In the genomic region with DNA sequence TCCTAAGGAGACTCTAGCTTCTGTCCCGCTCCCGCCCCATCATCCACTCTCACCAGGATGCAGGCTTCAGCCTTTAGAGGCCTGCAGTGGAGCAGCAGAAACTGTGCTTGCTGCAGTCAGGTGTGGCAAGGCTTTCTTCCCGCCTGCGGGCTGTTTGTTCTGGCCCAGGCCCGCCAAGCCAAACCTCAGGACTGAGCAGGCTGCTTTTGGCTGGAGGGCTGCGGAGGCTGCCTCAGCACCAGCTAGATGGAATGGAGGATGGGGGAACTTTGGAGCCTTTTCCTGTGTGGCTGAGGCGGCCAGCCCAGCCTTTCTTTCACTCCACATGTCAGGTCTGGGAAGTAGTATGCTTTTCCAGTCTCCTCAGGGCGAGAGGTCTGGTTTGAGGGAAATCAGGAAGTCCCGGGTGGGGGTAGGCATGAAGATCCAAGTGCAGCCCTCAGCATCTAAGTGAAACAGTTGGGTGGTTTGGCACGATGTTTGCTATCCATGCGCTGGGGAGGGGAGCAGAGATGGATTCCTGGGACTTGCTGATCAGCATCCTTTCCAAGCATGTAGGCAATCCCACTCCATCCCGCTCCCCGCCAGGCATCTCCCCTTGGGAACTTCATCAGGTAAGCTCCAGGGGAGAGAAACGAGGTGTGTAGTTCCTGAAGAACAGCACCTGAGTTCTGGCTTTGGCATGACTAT, we compare ENCODE assay signal across 16 mouse cellular contexts. TPM values are rescaled to one million over a fixed set of nuclear protein-coding genes. Genes with fewer than 3 reads are reported as not detected.
DNase-seq lines count a peak whose midpoint lies in the region; ATAC-seq lines count a peak whose summit lies in the region.
"Had no signal": no experiment of that assay in that cellular context is flagged by ENCODE, and none has a peak within 500 bp of the region (broad histone marks: within the 10 kb centered on the region; RNA-seq: fewer than 3 reads in every experiment).

No protein-coding gene starts in this region.

- ATAC-seq in embryonic facial prominence, embryonic 14.5 days (ENCODE audit: low read depth): peak; percentile 79
- ATAC-seq: forebrain, embryonic 16.5 days had no signal

- WGBS in embryonic facial prominence, embryonic 14.5 days: 42% methylated on average over 14 of the region's 14 CpGs
- WGBS in limb, embryonic 10.5 days: 73% methylated on average over 14 of the region's 14 CpGs

- peak; percentile 30 to 53 for DNase-seq in layer of hippocampus, adult 18-20 months (ENCODE audit: low spot score in 2 of 2)
- no peak for DNase-seq in layer of hippocampus, adult 9-10 months (ENCODE audit: low spot score)
- DNase-seq in ZHBTc4 (ENCODE audit: low read depth, low spot score): peak; percentile 36
- DNase-seq in embryonic facial prominence, embryonic 14.5 days (ENCODE audit: low spot score): peak; percentile 70
- no peak for DNase-seq in limb, embryonic 10.5 days (ENCODE audit: low spot score)
- DNase-seq in natural killer cell, adult 2 months (ENCODE audit: low spot score in 2 of 2): no peak
- DNase-seq in right cerebral cortex, postnatal 4 days: no peak
- DNase-seq in urinary bladder, postnatal 10 days (ENCODE audit: low spot score): no peak
- DNase-seq: cerebellum, postnatal 14 days; gastrocnemius, postnatal 25 days; heart, postnatal 10 days; right cerebral cortex, postnatal 25 days; thymus, postnatal 4 days had no signal

- no peaks in the 10 kb centered on the region for H3K36me3 ChIP-seq in embryonic facial prominence, embryonic 14.5 days (ENCODE audit: control insufficient read depth, insufficient read depth, low read length)
- no peaks in the 10 kb centered on the region for H3K36me3 ChIP-seq in limb, embryonic 10.5 days
- H3K36me3 ChIP-seq: neural tube, embryonic 15.5 days had no signal

- no peak overlapping the region for H3K4me2 ChIP-seq in embryonic facial prominence, embryonic 14.5 days (ENCODE audit: low read depth, low read length)
- H3K4me2 ChIP-seq: liver, embryonic 11.5 days; neural tube, embryonic 15.5 days had no signal

- H3K27ac ChIP-seq in embryonic facial prominence, embryonic 14.5 days (replicated peaks; ENCODE audit: low read depth, low read length): peak overlapping the region; percentile 44
- 0 out of 2 replicates have a peak overlapping the region, but pooled peaks have one; percentile 37 for H3K27ac ChIP-seq in limb, embryonic 10.5 days
- H3K27ac ChIP-seq: neural tube, embryonic 15.5 days had no signal

- H3K27me3 ChIP-seq in embryonic facial prominence, embryonic 14.5 days (replicated peaks; ENCODE audit: control insufficient read depth, insufficient read depth, low read length): no peaks in the 10 kb centered on the region
- no peaks in the 10 kb centered on the region for H3K27me3 ChIP-seq in limb, embryonic 10.5 days (ENCODE audit: low read depth, poor library complexity, severe bottlenecking)
- H3K27me3 ChIP-seq: neural tube, embryonic 15.5 days had no signal

- H3K9ac ChIP-seq in embryonic facial prominence, embryonic 14.5 days (ENCODE audit: low read depth, low read length): no peak overlapping the region
- H3K9ac ChIP-seq: neural tube, embryonic 15.5 days had no signal

- H3K9me3 ChIP-seq in embryonic facial prominence, embryonic 14.5 days (ENCODE audit: control insufficient read depth, low read length): no peaks in the 10 kb centered on the region
- no peaks in the 10 kb centered on the region for H3K9me3 ChIP-seq in limb, embryonic 10.5 days (replicated peaks)
- H3K9me3 ChIP-seq: neural tube, embryonic 15.5 days had no signal

- H3K4me3 ChIP-seq in embryonic facial prominence, embryonic 14.5 days (ENCODE audit: low read depth, low read length): no peak overlapping the region
- no peak overlapping the region for H3K4me3 ChIP-seq in limb, embryonic 10.5 days
- H3K4me3 ChIP-seq: neural tube, embryonic 15.5 days had no signal

- 0 out of 2 replicates have a peak, but pooled peaks cover 6% of the 10 kb centered on the region for H3K4me1 ChIP-seq in embryonic facial prominence, embryonic 14.5 days (ENCODE audit: control insufficient read depth, insufficient read depth, low read length)
- peaks cover 11% of the 10 kb centered on the region for H3K4me1 ChIP-seq in limb, embryonic 10.5 days
- H3K4me1 ChIP-seq: neural tube, embryonic 15.5 days had no signal

RNA-seq across cellular contexts. Expression of gene Plcg2, which starts 18.9 kb away (rescaled TPM):
- 1 to 10 TPM; 3.2 to 4.2 TPM for total RNA-seq in layer of hippocampus, adult 18-20 months (2021)
- polyA plus RNA-seq in embryonic facial prominence, embryonic 14.5 days (2014; fragmentation: Nextera tagmentation; extraction: Ambion mirVana): 3.8 and 4.1 TPM in 2 replicates
- 6.0 and 10.0 TPM in 2 replicates for polyA plus RNA-seq in limb, embryonic 10.5 days (2016; fragmentation: Nextera tagmentation; extraction: Ambion mirVana)

Comparison
In these comparisons a context has a peak if more than half of its experiments do, and no peak if none do; other contexts are left out.
1. DNase-seq: peak in layer of hippocampus, adult 18-20 months (2 of 2), ZHBTc4 (single experiment) and embryonic facial prominence, embryonic 14.5 days (single experiment); none in layer of hippocampus, adult 9-10 months (single experiment), limb, embryonic 10.5 days (single experiment), natural killer cell, adult 2 months (0 of 2), right cerebral cortex, postnatal 4 days (single experiment) and urinary bladder, postnatal 10 days (single experiment).